8 mouse cellular contexts compared by ENCODE assay signal in the genomic region with DNA sequence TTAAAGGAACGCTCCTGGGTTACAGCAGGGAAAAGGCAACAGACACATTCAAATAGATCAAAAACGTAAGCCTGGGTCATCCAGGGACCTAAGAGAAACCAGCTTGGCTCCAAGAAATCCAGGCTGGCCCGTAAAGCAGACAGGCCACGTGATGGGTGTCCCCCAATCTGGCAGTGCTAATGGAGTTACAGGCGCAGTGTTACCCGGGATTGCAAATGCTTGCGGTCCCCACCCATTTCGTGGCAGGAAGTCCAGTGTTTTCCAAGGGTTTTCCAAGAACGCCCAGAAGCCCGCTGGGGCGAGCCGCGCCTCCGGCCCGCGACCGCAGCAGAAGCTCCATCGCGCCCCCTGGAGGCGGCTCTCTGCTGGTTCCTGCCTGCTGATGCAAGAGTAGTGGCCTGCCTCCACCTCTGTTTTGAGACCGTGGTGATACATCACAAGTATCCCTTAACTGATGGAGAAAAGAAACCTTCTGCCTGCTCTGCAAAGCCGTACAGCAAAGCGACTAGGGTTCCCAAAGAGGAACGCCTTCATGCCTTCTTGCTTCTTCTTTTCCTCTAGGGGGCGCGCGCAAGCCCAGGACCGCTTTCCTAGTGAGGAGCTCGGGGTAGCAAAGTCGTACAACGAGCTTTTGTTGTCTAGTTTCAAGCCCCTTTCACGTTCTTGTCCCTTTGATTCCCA. TPM values are rescaled to one million over a fixed set of nuclear protein-coding genes. Genes with fewer than 3 reads are reported as not detected.
DNase-seq lines count a peak whose midpoint lies in the region; ATAC-seq and TF ChIP-seq lines count a peak whose summit lies in the region.

No protein-coding gene starts in this region.

- ATAC-seq in CD4-positive, CD25-positive, alpha-beta regulatory T cell, adult 4 months, result no peak
- peak; percentile 44 for ATAC-seq in embryonic facial prominence, embryonic 12.5 days (ENCODE audit: insufficient number of reproducible peaks, insufficient read depth, low FRiP score, low TSS enrichment)
- ATAC-seq in midbrain, embryonic 12.5 days (ENCODE audit: low FRiP score, low read depth), result peak; percentile 58

- no peaks in the 10 kb centered on the region for H3K79me2 ChIP-seq in heart, adult 2 months (replicated peaks; ENCODE audit: control insufficient read depth, insufficient read depth, low read length)

- H3K36me3 ChIP-seq in embryonic facial prominence, embryonic 12.5 days, result no peaks in the 10 kb centered on the region
- H3K36me3 ChIP-seq in heart, adult 2 months (ENCODE audit: control insufficient read depth, insufficient read depth, low read length), result no peaks in the 10 kb centered on the region
- no peaks in the 10 kb centered on the region for H3K36me3 ChIP-seq in midbrain, embryonic 12.5 days

- intact Hi-C loops in heart, adult 2 months (cut with DNase I), result loop anchor here (1.0 to 10.0 kb wide), 5 partner anchors 30 to 362 kb away; a partner anchor contains a TSS
- intact Hi-C loops in left cerebral cortex, postnatal 4 days (cut with DNase I), result loop anchor here (10.0 kb wide), 1 partner anchor 112 kb away; no protein-coding TSS in a partner anchor

- H3K4me1 ChIP-seq in embryonic facial prominence, embryonic 12.5 days, result peaks cover 12% of the 10 kb centered on the region
- H3K4me1 ChIP-seq in heart, adult 2 months (ENCODE audit: control insufficient read depth, insufficient read depth, low read length), result peaks cover 9% of the 10 kb centered on the region
- H3K4me1 ChIP-seq in midbrain, embryonic 12.5 days, result peaks cover 13% of the 10 kb centered on the region

- peak; percentile 93 for TF ChIP-seq EP300 in heart, adult 2 months (IDR thresholded peaks at IDR 0.05; ENCODE audit: insufficient read depth, low read depth, low read length)

- H3K4me3 ChIP-seq in embryonic facial prominence, embryonic 12.5 days, result peak overlapping the region; percentile 20
- peak overlapping the region; percentile 38 for H3K4me3 ChIP-seq in heart, adult 2 months
- H3K4me3 ChIP-seq in midbrain, embryonic 12.5 days, result peak overlapping the region; percentile 37

- no peak for TF ChIP-seq CTCF in heart, adult 2 months (IDR thresholded peaks at IDR 0.05)

- H3K27me3 ChIP-seq in embryonic facial prominence, embryonic 12.5 days, result no peaks in the 10 kb centered on the region
- no peaks in the 10 kb centered on the region for H3K27me3 ChIP-seq in heart, adult 2 months (ENCODE audit: control insufficient read depth, insufficient read depth, low read length)
- no peaks in the 10 kb centered on the region; the same call in 1 of the 2 replicates for H3K27me3 ChIP-seq in midbrain, embryonic 12.5 days

- peak overlapping the region; percentile 89 for H3K27ac ChIP-seq in embryonic facial prominence, embryonic 12.5 days
- peak overlapping the region; percentile 90 for H3K27ac ChIP-seq in heart, adult 2 months
- peak overlapping the region; percentile 30; the same call in 1 of the 2 replicates for H3K27ac ChIP-seq in midbrain, embryonic 12.5 days (replicated peaks)

- TF ChIP-seq POLR2A in heart, adult 2 months (IDR thresholded peaks at IDR 0.05; ENCODE audit: insufficient read depth, low read depth, low read length), result peak; percentile 73

- WGBS in embryonic facial prominence, embryonic 12.5 days, result 1% methylated on average over 32 of the region's 32 CpGs
- 2% methylated on average over 32 of the region's 32 CpGs for WGBS in heart, adult 2 months
- WGBS in midbrain, embryonic 12.5 days, result under 1% methylated on average over 32 of the region's 32 CpGs

- H3K9me3 ChIP-seq in embryonic facial prominence, embryonic 12.5 days, result no peaks in the 10 kb centered on the region
- H3K9me3 ChIP-seq in midbrain, embryonic 12.5 days, result no peaks in the 10 kb centered on the region

- H3K4me2 ChIP-seq in embryonic facial prominence, embryonic 12.5 days (replicated peaks), result peak overlapping the region; percentile 44
- peak overlapping the region; percentile 50 for H3K4me2 ChIP-seq in midbrain, embryonic 12.5 days (replicated peaks)

- peak; percentile 49 for DNase-seq in CD4-positive, CD25-positive, alpha-beta regulatory T cell, adult 2 months (ENCODE audit: low read depth, low spot score)
- DNase-seq in heart, adult 2 months, result peak; percentile 94 to 95
- DNase-seq in kidney, adult 18-20 months, result peak; percentile 93
- peak; percentile 92 for DNase-seq in left cerebral cortex, postnatal 4 days
- DNase-seq in spleen, postnatal 10 days (ENCODE audit: low spot score in 2 of 2), result peak; percentile 13 to 63

- peak overlapping the region; percentile 44 for H3K9ac ChIP-seq in embryonic facial prominence, embryonic 12.5 days
- peak overlapping the region; percentile 52 for H3K9ac ChIP-seq in heart, adult 2 months (ENCODE audit: low read depth, low read length)
- H3K9ac ChIP-seq in midbrain, embryonic 12.5 days (replicated peaks), result peak overlapping the region; percentile 49

RNA-seq across cellular contexts. Expression of a gene that starts 29.6 kb away (rescaled TPM):
- not detected for polyA plus RNA-seq in CD4-positive, CD25-positive, alpha-beta regulatory T cell, adult 4 months (2017; shearing (Covaris generic))
- 96.4 and 96.9 TPM in 2 replicates for polyA plus RNA-seq in embryonic facial prominence, embryonic 12.5 days (2016; fragmentation: Nextera tagmentation; extraction: Ambion mirVana)
- 100 to 1,000 TPM; 106 to 110 TPM for total RNA-seq in heart, adult 2 months (2021)
- polyA plus RNA-seq in heart, adult 2 months (2012; rRNA removed), result 86.0 and 145 TPM in 2 replicates
- total RNA-seq in left cerebral cortex, postnatal 4 days (2021), result 100 to 1,000 TPM; 418 to 432 TPM
- polyA plus RNA-seq in midbrain, embryonic 12.5 days (2016; fragmentation: Nextera tagmentation; extraction: Ambion mirVana), result 118 and 130 TPM in 2 replicates

Comparison
In these comparisons a context has a peak if more than half of its experiments do, and no peak if none do; other contexts are left out.
1. DNase-seq: peak in every context shown above with its lines; median percentile 94 in heart, adult 2 months; 93 in kidney, adult 18-20 months; 92 in left cerebral cortex, postnatal 4 days; 49 in CD4-positive, CD25-positive, alpha-beta regulatory T cell, adult 2 months; 38 in spleen, postnatal 10 days.
2. H3K27ac ChIP-seq: peak in every context shown above with its lines; median percentile 90 in heart, adult 2 months; 89 in embryonic facial prominence, embryonic 12.5 days; 30 in midbrain, embryonic 12.5 days.
3. RNA of a gene that starts 29.6 kb away (polyA plus RNA-seq): 118 to 130 TPM in midbrain, embryonic 12.5 days, 96.4 to 96.9 TPM in embryonic facial prominence, embryonic 12.5 days and 86.0 to 145 TPM in heart, adult 2 months; not detected in CD4-positive, CD25-positive, alpha-beta regulatory T cell, adult 4 months; every median in the first group is over 10 times any median in the second.
4. Peak in every context shown above with its lines, with median percentiles within 50 percentile points of each other: H3K4me3 ChIP-seq and H3K9ac ChIP-seq.